ENCODE assay signal across 9 mouse cellular contexts in the genomic region with DNA sequence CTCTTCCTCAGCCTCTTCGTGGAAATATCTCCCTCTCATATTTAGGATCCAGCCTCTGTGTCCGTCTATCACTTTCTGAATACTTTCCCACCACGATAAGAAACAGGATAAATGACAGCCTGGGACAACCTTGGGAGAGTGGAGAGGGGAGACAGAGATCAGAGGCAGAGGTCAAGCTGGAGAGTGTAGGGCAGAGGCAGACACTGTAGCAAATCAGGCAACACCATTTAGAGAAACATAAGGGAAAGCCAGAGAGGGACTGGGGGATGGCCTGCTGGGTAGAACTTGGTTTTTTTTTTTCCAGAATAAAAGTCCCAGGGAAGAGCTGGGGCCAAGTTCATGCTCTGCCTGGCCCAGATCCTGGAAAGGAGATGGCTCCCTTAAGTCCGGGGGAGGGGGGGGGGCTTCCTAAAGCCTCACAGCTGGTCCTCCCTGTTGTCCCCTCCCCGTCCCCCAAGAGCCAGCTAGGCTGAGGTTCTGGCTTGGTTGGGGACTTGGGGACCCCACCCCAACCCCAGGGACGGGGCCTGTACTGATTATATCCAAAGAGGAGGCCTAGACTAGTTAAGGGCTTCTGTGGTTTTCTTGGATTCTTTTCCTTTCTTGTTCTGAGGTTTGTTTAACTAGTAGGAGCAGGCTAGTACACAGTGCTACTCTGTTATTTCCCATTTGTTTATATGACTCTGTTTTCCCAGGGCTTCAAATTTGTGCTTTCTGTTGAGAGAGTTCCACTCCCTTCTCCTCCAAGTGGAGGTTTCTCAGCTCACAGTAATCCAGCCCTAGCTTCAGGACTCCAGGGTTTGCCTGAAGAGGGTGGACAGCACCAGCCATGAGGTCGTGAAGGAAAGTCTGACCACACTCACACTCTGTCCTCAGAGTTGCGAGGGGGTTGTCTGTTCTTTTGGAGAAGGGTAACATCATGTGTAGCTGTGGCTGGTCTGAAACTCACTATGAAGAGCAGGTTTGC. TPM values are rescaled to one million over a fixed set of nuclear protein-coding genes. Genes with fewer than 3 reads are reported as not detected.
DNase-seq lines count a peak whose midpoint lies in the region; ATAC-seq and TF ChIP-seq lines count a peak whose summit lies in the region.
"Had no signal": no experiment of that assay in that cellular context is flagged by ENCODE, and none has a peak within 500 bp of the region (broad histone marks: within the 10 kb centered on the region; RNA-seq: fewer than 3 reads in every experiment).

No protein-coding gene starts in this region.

- no peaks in the 10 kb centered on the region for H3K27me3 ChIP-seq in lung, embryonic 15.5 days

- H3K4me2 ChIP-seq in lung, embryonic 15.5 days: peak overlapping the region; percentile 86

- peak overlapping the region; percentile 20; the same call in 1 of the 2 replicates for H3K9ac ChIP-seq in lung, embryonic 15.5 days

- no peaks in the 10 kb centered on the region for H3K9me3 ChIP-seq in lung, embryonic 15.5 days
- H3K9me3 ChIP-seq: forebrain, embryonic 13.5 days had no signal

- H3K4me3 ChIP-seq in lung, embryonic 15.5 days: peak overlapping the region; percentile 60; the same call in 1 of the 2 replicates
- no peak overlapping the region for H3K4me3 ChIP-seq in lung, adult 2 months (replicated peaks; ENCODE audit: extremely low read depth, low read depth, low read length)
- no peak overlapping the region for H3K4me3 ChIP-seq in olfactory bulb, adult 2 months (ENCODE audit: insufficient read depth, low read depth, low read length)

- peaks cover 12% of the 10 kb centered on the region for H3K36me3 ChIP-seq in lung, embryonic 15.5 days

- peak; percentile 50; the same call in 1 of the 2 replicates for ATAC-seq in lung, embryonic 15.5 days (ENCODE audit: borderline replicate concordance, extremely low read depth, low FRiP score, low TSS enrichment)
- ATAC-seq in inflammation-experienced regulatory T-cells, adult 6 months: no peak

- 24% methylated on average over 8 of the region's 8 CpGs for WGBS in lung, embryonic 15.5 days
- WGBS in lung, adult 2 months: 39% methylated on average over 8 of the region's 8 CpGs
- WGBS in olfactory bulb, adult 2 months: 58% methylated on average over 8 of the region's 8 CpGs

- no peak; the same call in 1 of the 2 replicates for TF ChIP-seq POLR2A in lung, adult 2 months (IDR thresholded peaks at IDR 0.05; ENCODE audit: borderline replicate concordance, extremely low read depth, low read depth, low read length)
- TF ChIP-seq POLR2A in olfactory bulb, adult 2 months (IDR thresholded peaks at IDR 0.05; ENCODE audit: insufficient read depth, low read depth, low read length): no peak

- H3K27ac ChIP-seq in lung, embryonic 15.5 days: peak overlapping the region; percentile 95
- peak overlapping the region; percentile 41; the same call in 1 of the 2 replicates for H3K27ac ChIP-seq in olfactory bulb, adult 2 months (ENCODE audit: insufficient read depth, low read depth, low read length)
- H3K27ac ChIP-seq: forebrain, embryonic 13.5 days had no signal

- no peak for TF ChIP-seq CTCF in lung, adult 2 months (IDR thresholded peaks at IDR 0.05; ENCODE audit: insufficient read depth, low read length)
- no peak for TF ChIP-seq CTCF in olfactory bulb, adult 2 months (IDR thresholded peaks at IDR 0.05; ENCODE audit: insufficient read depth, low read depth, low read length)

- DNase-seq in lung, adult 2 months: no peak
- peak; percentile 66 for DNase-seq in fibroblast of lung, adult 2 months (ENCODE audit: low read depth)
- DNase-seq in heart, postnatal 4 days: peak; percentile 52
- DNase-seq in T-cell, adult 2 months (ENCODE audit: low spot score): no peak
- DNase-seq in thymus, adult 18-20 months: no peak

- peaks cover 56% of the 10 kb centered on the region for H3K4me1 ChIP-seq in lung, embryonic 15.5 days
- H3K4me1 ChIP-seq in lung, adult 2 months (ENCODE audit: control insufficient read depth, insufficient read depth, low read length): peaks cover 28% of the 10 kb centered on the region
- peaks cover 38% of the 10 kb centered on the region for H3K4me1 ChIP-seq in olfactory bulb, adult 2 months (ENCODE audit: control insufficient read depth, insufficient read depth, low read length)

RNA-seq across cellular contexts. Expression of a gene that starts 1.0 kb away (rescaled TPM):
- 194 and 223 TPM in 2 replicates for polyA plus RNA-seq in lung, embryonic 15.5 days (2015; fragmentation: Nextera tagmentation; extraction: Ambion mirVana)
- 994 and 1,263 TPM in 2 replicates for polyA plus RNA-seq in lung, adult 2 months (2012; rRNA removed)
- total RNA-seq in heart, postnatal 4 days (2021): 10 to 100 TPM; 49.4 to 49.5 TPM
- not detected in 2 replicates for polyA plus RNA-seq in olfactory bulb, adult 2 months (2012; ENCODE audit: insufficient read depth, insufficient read length, low replicate concordance, missing spikeins)
- 10 to 100 TPM in 2 of 3 experiments, under 1 TPM in 1; 0.69 to 18.3 (median 16.4) TPM for polyA plus RNA-seq in inflammation-experienced regulatory T-cells, adult 6 months (2017; shearing (Covaris generic))

RNA-seq across cellular contexts. Expression of a gene that starts 7.4 kb away (rescaled TPM):
- polyA plus RNA-seq in lung, embryonic 15.5 days (2015; fragmentation: Nextera tagmentation; extraction: Ambion mirVana): 143 and 146 TPM in 2 replicates
- 120 and 151 TPM in 2 replicates for polyA plus RNA-seq in lung, adult 2 months (2012; rRNA removed)
- 10 to 100 TPM; 78.9 to 84.2 TPM for total RNA-seq in heart, postnatal 4 days (2021)
- not detected in 2 replicates for polyA plus RNA-seq in olfactory bulb, adult 2 months (2012; ENCODE audit: insufficient read depth, insufficient read length, low replicate concordance, missing spikeins)
- 100 to 1,000 TPM; 206 to 219 (median 211) TPM for polyA plus RNA-seq in inflammation-experienced regulatory T-cells, adult 6 months (2017; shearing (Covaris generic))

RNA-seq across cellular contexts. Expression of a gene that starts 8.7 kb away (rescaled TPM):
- 14.0 and 14.7 TPM in 2 replicates for polyA plus RNA-seq in lung, embryonic 15.5 days (2015; fragmentation: Nextera tagmentation; extraction: Ambion mirVana)
- polyA plus RNA-seq in lung, adult 2 months (2012; rRNA removed): 128 and 159 TPM in 2 replicates
- total RNA-seq in heart, postnatal 4 days (2021): 10 to 100 TPM; 32.8 to 33.2 TPM
- not detected in 2 replicates for polyA plus RNA-seq in olfactory bulb, adult 2 months (2012; ENCODE audit: insufficient read depth, insufficient read length, low replicate concordance, missing spikeins)
- polyA plus RNA-seq in inflammation-experienced regulatory T-cells, adult 6 months (2017; shearing (Covaris generic)): 1 to 10 TPM; 2.0 to 3.8 (median 3.5) TPM

RNA-seq across cellular contexts. Expression of a gene that starts 24.7 kb away (rescaled TPM):
- polyA plus RNA-seq in lung, embryonic 15.5 days (2015; fragmentation: Nextera tagmentation; extraction: Ambion mirVana): 0.34 and 0.36 TPM in 2 replicates
- 1.6 TPM in 2 replicates for polyA plus RNA-seq in lung, adult 2 months (2012; rRNA removed)
- under 1 TPM; 0.14 to 0.20 TPM for total RNA-seq in heart, postnatal 4 days (2021)
- polyA plus RNA-seq in olfactory bulb, adult 2 months (2012; ENCODE audit: insufficient read depth, insufficient read length, low replicate concordance, missing spikeins): not detected in 2 replicates
- under 1 TPM; 0.16 to 0.40 (median 0.30) TPM for polyA plus RNA-seq in inflammation-experienced regulatory T-cells, adult 6 months (2017; shearing (Covaris generic))

RNA-seq across cellular contexts. Expression of a gene that starts 26.2 kb away (rescaled TPM):
- 152 and 169 TPM in 2 replicates for polyA plus RNA-seq in lung, embryonic 15.5 days (2015; fragmentation: Nextera tagmentation; extraction: Ambion mirVana)
- polyA plus RNA-seq in lung, adult 2 months (2012; rRNA removed): 59.8 and 62.5 TPM in 2 replicates
- total RNA-seq in heart, postnatal 4 days (2021): 10 to 100 TPM; 58.2 to 59.4 TPM
- polyA plus RNA-seq in olfactory bulb, adult 2 months (2012; ENCODE audit: insufficient read depth, insufficient read length, low replicate concordance, missing spikeins): 186 and 258 TPM in 2 replicates
- polyA plus RNA-seq in inflammation-experienced regulatory T-cells, adult 6 months (2017; shearing (Covaris generic)): 100 to 1,000 TPM in 2 of 3 experiments, 10 to 100 TPM in 1; 83.8 to 128 (median 117) TPM

Comparison
In these comparisons a context has a peak if more than half of its experiments do, and no peak if none do; other contexts are left out.
1. DNase-seq: peak in fibroblast of lung, adult 2 months (single experiment) and heart, postnatal 4 days (single experiment); none in lung, adult 2 months (single experiment), T-cell, adult 2 months (single experiment) and thymus, adult 18-20 months (0 of 2).
2. RNA of a gene that starts 1.0 kb away (polyA plus RNA-seq): 994 to 1,263 TPM in lung, adult 2 months and 194 to 223 TPM in lung, embryonic 15.5 days; 0.69 to 18.3 TPM in inflammation-experienced regulatory T-cells, adult 6 months and not detected in olfactory bulb, adult 2 months; every median in the first group is over 10 times any median in the second.